8 mouse cellular contexts compared by ENCODE assay signal in genomic region chr10:121364801-121365564, GRCm38 (mm10). TPM values are rescaled to one million over a fixed set of nuclear protein-coding genes. Genes with fewer than 3 reads are reported as not detected.
DNase-seq lines count a peak whose midpoint lies in the region; ATAC-seq and TF ChIP-seq lines count a peak whose summit lies in the region.

Gene Gns (plus strand): TSS chr10:121365090.

- no peaks in the 10 kb centered on the region for H3K9me3 ChIP-seq in embryonic facial prominence, embryonic 13.5 days
- H3K9me3 ChIP-seq in limb, embryonic 11.5 days (ENCODE audit: control insufficient read depth, low read length), result no peaks in the 10 kb centered on the region
- H3K9me3 ChIP-seq in midbrain, embryonic 13.5 days, result no peaks in the 10 kb centered on the region

- peak within 1 kb of the TSS; percentile 56; the same call in 1 of the 2 replicates for H3K27ac ChIP-seq in embryonic facial prominence, embryonic 13.5 days
- peak within 1 kb of the TSS; percentile 94 for H3K27ac ChIP-seq in kidney, adult 2 months (ENCODE audit: insufficient read depth, low read depth, low read length)
- H3K27ac ChIP-seq in limb, embryonic 11.5 days (replicated peaks; ENCODE audit: low read depth, low read length), result no peak within 1 kb of the TSS
- peak within 1 kb of the TSS; percentile 80 for H3K27ac ChIP-seq in midbrain, embryonic 13.5 days
- peak within 1 kb of the TSS; percentile 75 for H3K27ac ChIP-seq in small intestine, adult 2 months (ENCODE audit: insufficient read depth, low read depth, low read length)

- ATAC-seq in embryonic facial prominence, embryonic 13.5 days (ENCODE audit: insufficient number of reproducible peaks, insufficient read depth, low FRiP score, low TSS enrichment, low read depth), result peak; percentile 94
- peak; percentile 96 for ATAC-seq in limb, embryonic 11.5 days (ENCODE audit: insufficient number of reproducible peaks, low FRiP score, low TSS enrichment, low read depth)
- ATAC-seq in midbrain, embryonic 13.5 days, result peak; percentile 99

- H3K4me2 ChIP-seq in embryonic facial prominence, embryonic 13.5 days, result peak within 1 kb of the TSS; percentile 93
- peak within 1 kb of the TSS; percentile 96 for H3K4me2 ChIP-seq in limb, embryonic 11.5 days (ENCODE audit: low read depth, severe bottlenecking)
- H3K4me2 ChIP-seq in midbrain, embryonic 13.5 days (replicated peaks), result peak within 1 kb of the TSS; percentile 84

- H3K4me1 ChIP-seq in embryonic facial prominence, embryonic 13.5 days, result peaks cover 34% of the 10 kb centered on the region
- peaks cover 14% of the 10 kb centered on the region; the same call in 1 of the 2 replicates for H3K4me1 ChIP-seq in kidney, adult 2 months (ENCODE audit: control insufficient read depth, insufficient read depth, low read length)
- peaks cover 7% of the 10 kb centered on the region for H3K4me1 ChIP-seq in limb, embryonic 11.5 days (ENCODE audit: control insufficient read depth, insufficient read depth, low read length)
- H3K4me1 ChIP-seq in midbrain, embryonic 13.5 days (replicated peaks), result peaks cover 21% of the 10 kb centered on the region
- H3K4me1 ChIP-seq in small intestine, adult 2 months (ENCODE audit: control insufficient read depth, insufficient read depth, insufficient read length, low read length), result peaks cover 6% of the 10 kb centered on the region

- no peak for TF ChIP-seq CTCF in kidney, adult 2 months (conservative IDR thresholded peaks at IDR 0.05; ENCODE audit: insufficient read depth, insufficient read length, low read depth, low read length)
- TF ChIP-seq CTCF in small intestine, adult 2 months (IDR thresholded peaks at IDR 0.05; ENCODE audit: extremely low read depth, insufficient read length, insufficient replicate concordance, low read depth, low read length), result no peak

- peak; percentile 85 for DNase-seq in 3T3-L1 (ENCODE audit: low read depth, low spot score)
- peak; percentile 93 to 95 for DNase-seq in adrenal gland, postnatal 36 days
- DNase-seq in heart, adult 18-20 months, result peak; percentile 87 to 90
- DNase-seq in kidney, adult 2 months, result peak; percentile 91
- DNase-seq in limb, embryonic 11.5 days (ENCODE audit: low spot score), result peak; percentile 96

- peak; percentile 42 for TF ChIP-seq POLR2A in kidney, adult 2 months (IDR thresholded peaks at IDR 0.05; ENCODE audit: low read depth, low read length)
- peak; percentile 56; the same call in 1 of the 2 replicates for TF ChIP-seq POLR2A in small intestine, adult 2 months (IDR thresholded peaks at IDR 0.05; ENCODE audit: low read depth, low read length)

- H3K36me3 ChIP-seq in embryonic facial prominence, embryonic 13.5 days, result peaks cover 12% of the 10 kb centered on the region
- no peaks in the 10 kb centered on the region for H3K36me3 ChIP-seq in kidney, adult 2 months (ENCODE audit: control insufficient read depth, insufficient read depth, low read length)
- no peaks in the 10 kb centered on the region for H3K36me3 ChIP-seq in limb, embryonic 11.5 days (ENCODE audit: control insufficient read depth, insufficient read depth, low read length)
- H3K36me3 ChIP-seq in midbrain, embryonic 13.5 days, result peaks cover 8% of the 10 kb centered on the region
- H3K36me3 ChIP-seq in small intestine, adult 2 months (ENCODE audit: control insufficient read depth, insufficient read depth, low read length), result peaks cover 2% of the 10 kb centered on the region; the same call in 1 of the 2 replicates

- under 1% methylated on average over 72 of the region's 72 CpGs for WGBS in embryonic facial prominence, embryonic 13.5 days
- under 1% methylated on average over 71 of the region's 72 CpGs for WGBS in kidney, adult 2 months
- under 1% methylated on average over 67 of the region's 72 CpGs for WGBS in limb, embryonic 11.5 days
- under 1% methylated on average over 68 of the region's 72 CpGs for WGBS in midbrain, embryonic 13.5 days
- under 1% methylated on average over 72 of the region's 72 CpGs for WGBS in small intestine, adult 2 months

- H3K27me3 ChIP-seq in embryonic facial prominence, embryonic 13.5 days, result no peaks in the 10 kb centered on the region
- no peaks in the 10 kb centered on the region for H3K27me3 ChIP-seq in kidney, adult 2 months (replicated peaks; ENCODE audit: control insufficient read depth, insufficient read depth, low read length)
- H3K27me3 ChIP-seq in limb, embryonic 11.5 days (ENCODE audit: control insufficient read depth, insufficient read depth, low read length), result no peaks in the 10 kb centered on the region
- H3K27me3 ChIP-seq in midbrain, embryonic 13.5 days, result no peaks in the 10 kb centered on the region
- no peaks in the 10 kb centered on the region for H3K27me3 ChIP-seq in small intestine, adult 2 months (ENCODE audit: control insufficient read depth, insufficient read depth, low read length)

- H3K4me3 ChIP-seq in embryonic facial prominence, embryonic 13.5 days, result peak within 1 kb of the TSS; percentile 94
- peak within 1 kb of the TSS; percentile 96 for H3K4me3 ChIP-seq in kidney, adult 2 months (ENCODE audit: insufficient read depth, low read depth, low read length)
- peak within 1 kb of the TSS; percentile 96 for H3K4me3 ChIP-seq in limb, embryonic 11.5 days (ENCODE audit: low read depth, low read length)
- H3K4me3 ChIP-seq in midbrain, embryonic 13.5 days (replicated peaks), result peak within 1 kb of the TSS; percentile 93
- H3K4me3 ChIP-seq in small intestine, adult 2 months (ENCODE audit: low read depth, low read length), result peak within 1 kb of the TSS; percentile 87

- peak within 1 kb of the TSS; percentile 90 for H3K9ac ChIP-seq in embryonic facial prominence, embryonic 13.5 days
- H3K9ac ChIP-seq in limb, embryonic 11.5 days (ENCODE audit: low read length), result peak within 1 kb of the TSS; percentile 78
- H3K9ac ChIP-seq in midbrain, embryonic 13.5 days (replicated peaks), result peak within 1 kb of the TSS; percentile 91

RNA-seq across cellular contexts. Expression of gene Gns, which starts in this region (rescaled TPM):
- 100 to 1,000 TPM; 159 to 213 TPM for total RNA-seq in adrenal gland, postnatal 36 days (2021)
- polyA plus RNA-seq in embryonic facial prominence, embryonic 13.5 days (2015; fragmentation: Nextera tagmentation; extraction: Ambion mirVana), result 48.5 and 49.5 TPM in 2 replicates
- 10 to 100 TPM; 89.4 to 92.1 TPM for total RNA-seq in heart, adult 18-20 months (2021)
- 128 and 160 TPM in 2 replicates for polyA plus RNA-seq in kidney, adult 2 months (2012; rRNA removed)
- 37.1 and 39.2 TPM in 2 replicates for polyA plus RNA-seq in limb, embryonic 11.5 days (2014; fragmentation: Nextera tagmentation; extraction: Ambion mirVana)
- 33.9 and 36.9 TPM in 2 replicates for polyA plus RNA-seq in midbrain, embryonic 13.5 days (2015; fragmentation: Nextera tagmentation; extraction: Ambion mirVana)
- polyA plus RNA-seq in small intestine, adult 2 months (2012; rRNA removed), result 89.5 and 149 TPM in 2 replicates
